Mouse (Mus musculus): ENCODE results near the gene Sardh.

The Sardh gene

DNA sequence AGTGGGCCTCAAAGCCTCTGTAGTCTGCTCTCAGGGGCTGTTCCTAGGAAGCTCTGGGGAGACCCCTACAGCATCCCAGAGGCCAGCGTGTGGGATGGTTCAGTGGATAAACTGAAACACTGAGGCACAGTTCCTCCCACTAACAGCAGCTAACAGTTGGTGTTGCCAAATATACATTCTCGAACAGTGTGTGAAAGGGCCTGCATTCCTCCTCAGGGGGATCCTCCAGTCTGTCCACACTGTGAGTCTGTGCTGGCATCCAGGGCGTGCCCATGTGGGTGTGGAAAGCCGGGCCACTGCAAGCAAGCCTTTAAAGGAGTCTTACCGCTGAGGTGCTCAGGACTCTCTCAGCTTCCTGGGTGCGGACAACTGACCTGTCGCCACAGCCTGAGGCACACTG lies 21.6 kb downstream of the Sardh start:
- DNase-seq (ENCODE audit: low read depth, low spot score): no peak

DNA sequence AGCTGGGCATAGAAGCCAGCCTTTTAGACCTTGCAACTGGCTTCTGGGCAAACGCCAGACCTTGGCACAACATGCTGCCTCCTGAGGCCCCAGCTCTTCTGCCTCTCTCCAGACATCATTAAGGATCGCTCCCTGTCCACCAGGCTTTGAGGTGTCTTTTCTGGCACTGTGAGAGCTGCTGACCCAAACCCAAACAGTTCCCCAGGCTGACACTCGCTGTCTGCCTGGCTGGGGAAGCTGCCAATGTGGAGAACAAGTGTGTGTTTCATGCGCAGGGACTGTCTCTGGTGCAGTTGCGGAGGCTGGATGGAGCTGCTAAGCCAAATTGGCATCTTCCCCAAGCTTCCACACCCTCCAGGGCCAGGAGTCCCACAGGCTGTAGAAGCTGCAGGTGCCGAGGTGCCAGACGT lies 25.1 kb downstream of the Sardh start:
- DNase-seq (ENCODE audit: low read depth, low spot score): no peak

DNA sequence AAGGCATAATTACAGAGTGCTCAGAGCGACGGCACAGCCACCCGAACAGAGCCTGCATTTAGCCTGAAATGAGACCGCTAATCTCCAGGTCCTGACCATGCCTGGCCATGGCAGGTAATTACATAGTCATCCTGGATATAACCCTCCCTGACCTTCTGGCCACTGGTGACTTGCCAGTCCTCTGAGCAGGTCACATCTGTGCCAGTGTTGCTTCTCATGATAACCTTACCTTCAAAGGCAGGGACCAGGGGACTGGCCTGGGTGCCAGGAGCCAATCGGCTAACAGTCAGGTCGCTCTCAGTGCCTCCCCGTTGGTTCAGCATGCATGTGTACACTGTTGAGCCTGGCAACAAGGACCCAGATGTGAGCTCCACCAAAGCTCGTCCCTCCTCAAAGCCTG lies 29.6 kb downstream of the Sardh start:
- DNase-seq (ENCODE audit: low read depth, low spot score): no peak

DNA sequence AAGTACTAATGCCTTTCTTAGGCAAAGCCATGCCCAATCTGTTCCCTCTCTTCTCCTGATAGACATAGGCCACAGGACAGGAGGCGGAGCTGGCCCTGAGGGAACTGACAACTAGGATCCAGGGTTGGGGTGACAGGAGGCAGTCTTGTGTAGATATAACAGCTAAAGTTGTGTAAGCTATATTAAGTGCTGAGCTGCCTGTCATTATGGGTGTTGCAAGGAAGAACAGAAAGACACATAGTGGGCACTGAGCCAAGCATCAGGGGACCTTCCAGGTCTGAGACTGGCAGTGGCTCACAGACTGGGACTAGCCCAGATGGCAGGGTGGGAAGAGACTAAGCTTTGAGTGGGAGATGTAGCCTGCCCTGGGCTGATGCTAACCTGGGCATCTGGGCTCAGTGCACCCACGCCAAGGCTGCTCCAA lies 30.0 kb downstream of the Sardh start:
- DNase-seq (ENCODE audit: low read depth, low spot score): no peak

DNA sequence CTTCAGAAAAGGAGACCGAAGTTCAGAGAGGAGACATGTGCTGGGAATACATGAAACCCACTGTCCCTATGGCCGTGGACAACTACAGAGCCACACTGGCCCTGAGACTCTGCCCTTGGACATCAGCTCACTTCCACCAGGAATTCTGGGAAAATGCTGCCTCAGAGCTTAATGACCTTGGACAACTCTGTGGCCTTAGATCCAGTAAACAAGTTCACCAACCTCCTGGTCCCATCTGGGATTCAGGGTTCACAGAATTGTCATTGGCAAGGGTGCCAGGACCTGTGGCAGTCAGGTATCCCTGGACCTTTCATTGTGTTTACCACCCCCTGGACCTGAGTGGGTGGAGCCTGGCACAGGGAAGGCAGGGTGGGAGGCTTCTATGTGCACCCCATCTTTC lies 32.6 kb downstream of the Sardh start:
- DNase-seq (ENCODE audit: low read depth, low spot score): no peak

DNA sequence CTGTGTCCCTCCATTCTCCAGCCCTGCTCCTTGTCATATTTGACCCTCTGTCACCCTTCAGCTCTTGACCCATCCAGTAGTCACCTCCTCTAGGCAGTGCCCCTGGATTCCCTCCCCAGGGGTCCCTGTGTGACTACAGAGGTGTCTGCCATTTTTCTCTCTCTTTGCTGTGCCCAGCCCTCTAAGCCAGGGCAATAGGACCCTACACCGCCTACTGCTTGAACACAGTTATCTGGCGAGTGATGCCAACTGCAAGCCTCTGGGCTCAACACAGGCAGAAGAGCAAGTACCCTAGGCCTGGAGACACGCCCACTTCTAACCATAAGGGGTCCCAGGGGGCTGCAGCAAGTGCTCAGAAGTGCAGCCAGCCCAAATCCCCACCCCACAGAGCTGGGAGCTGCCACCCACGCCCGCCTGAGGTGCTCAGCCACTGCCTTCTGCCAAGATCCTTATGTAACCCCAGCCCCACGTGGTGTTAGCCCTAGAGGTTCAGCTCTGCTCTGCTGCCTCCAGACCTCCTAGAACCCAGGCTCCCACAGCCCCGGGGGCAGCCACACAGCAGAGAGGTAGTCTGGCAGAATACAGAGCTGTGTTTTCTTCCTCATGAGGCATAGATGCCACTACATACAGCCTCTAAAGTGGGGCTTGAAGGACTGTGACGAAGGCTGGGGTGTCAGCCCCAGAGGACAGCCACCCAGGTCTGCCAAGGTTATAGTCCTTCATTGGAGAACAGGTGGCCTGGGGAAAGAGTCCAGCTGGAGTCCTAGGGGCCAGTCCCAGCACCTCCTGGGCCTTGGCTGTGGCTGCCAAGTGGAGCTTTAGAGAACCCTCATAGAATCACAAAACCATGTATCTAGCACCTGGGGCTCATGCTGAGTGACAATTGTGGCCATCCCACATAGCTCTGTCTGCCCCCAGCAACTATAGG lies 35.9 kb downstream of the Sardh start:
- DNase-seq (ENCODE audit: low read depth, low spot score): no peak

DNA sequence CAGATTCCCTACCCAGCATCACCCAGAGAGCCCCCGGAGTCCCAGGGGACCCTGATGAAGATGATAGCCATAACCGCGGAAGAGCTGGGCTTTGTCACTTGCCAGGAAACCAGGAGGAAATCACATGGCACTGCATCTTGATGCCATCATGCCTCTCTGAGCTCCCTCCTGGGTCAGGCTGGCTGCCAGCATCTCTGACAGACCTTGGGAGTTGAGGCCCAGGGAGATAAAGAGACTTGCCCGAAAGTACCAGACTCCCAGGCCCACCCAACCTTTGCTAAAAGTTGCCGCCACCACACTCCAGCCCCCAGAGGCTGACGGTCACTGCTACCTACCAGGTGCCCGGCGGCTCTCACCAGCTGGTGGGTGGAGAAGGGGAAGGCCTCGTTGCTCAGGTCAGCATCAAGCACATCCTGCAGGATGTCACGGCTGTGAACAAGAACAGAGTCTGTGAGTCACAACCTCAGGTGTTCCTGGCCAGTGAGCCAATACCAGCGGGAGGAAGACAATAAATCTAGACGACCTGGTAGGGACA lies 37.4 kb downstream of the Sardh start:
- DNase-seq (ENCODE audit: low read depth, low spot score): no peak

DNA sequence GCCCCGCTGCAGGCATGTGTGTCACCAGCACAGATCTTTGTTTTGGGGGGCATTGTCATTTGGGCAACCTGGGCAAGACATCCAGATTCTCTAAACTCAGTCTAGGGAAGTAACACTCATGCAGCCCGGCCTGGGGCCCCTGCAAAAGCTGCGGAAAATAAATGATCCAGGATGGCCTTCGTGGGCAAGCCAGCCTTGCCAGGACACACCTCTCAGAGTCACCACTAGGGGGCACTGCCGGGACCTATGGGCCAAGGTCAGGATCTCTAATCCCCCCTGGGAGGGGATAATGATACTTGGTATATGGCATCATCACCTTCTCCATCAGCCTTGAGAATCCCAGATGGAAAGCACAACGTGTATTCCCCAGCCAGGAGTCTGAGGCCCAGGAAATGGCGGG lies 37.9 kb downstream of the Sardh start:
- DNase-seq (ENCODE audit: low read depth, low spot score): no peak

DNA sequence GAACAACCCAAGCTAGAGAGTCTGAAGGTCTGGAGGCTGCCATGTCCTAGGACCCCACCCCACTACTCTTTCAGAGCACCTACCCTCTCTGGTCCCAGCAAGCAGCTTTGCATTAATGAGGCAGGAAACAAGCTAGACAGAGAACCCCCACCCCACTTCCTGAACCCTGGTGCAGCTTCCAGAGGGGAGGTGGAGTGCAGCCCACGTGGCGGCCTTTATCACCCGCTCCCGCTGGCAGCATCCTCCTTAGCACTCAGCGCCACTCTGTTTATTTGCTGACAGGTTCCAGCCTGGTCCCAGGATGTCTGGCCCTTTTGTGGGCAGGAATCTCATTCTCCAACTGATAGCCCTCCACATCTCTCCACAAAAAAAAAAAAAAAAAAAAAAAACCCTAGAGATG lies 38.3 kb downstream of the Sardh start:
- no peak for DNase-seq (ENCODE audit: low read depth, low spot score)

DNA sequence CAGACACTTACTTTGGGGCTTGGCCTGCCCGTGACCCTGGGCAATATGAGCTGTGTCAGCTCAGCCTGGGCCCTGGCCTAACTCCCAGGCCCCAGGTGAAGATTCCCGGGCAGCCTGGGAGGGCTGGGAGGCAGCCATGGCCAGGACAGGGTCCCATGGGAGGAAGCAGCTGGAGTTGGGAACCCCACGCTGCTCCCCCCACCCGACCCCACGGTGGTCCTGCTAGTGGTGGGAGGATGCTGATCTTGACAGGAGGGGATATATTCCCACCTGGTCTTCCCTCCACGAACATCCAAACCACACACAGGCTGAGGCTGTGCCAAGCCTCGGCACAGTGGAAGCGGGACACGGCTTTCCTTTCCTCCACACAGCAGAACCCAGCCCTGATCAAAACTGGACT lies 38.8 kb downstream of the Sardh start:
- no peak for DNase-seq (ENCODE audit: low read depth, low spot score)

DNA sequence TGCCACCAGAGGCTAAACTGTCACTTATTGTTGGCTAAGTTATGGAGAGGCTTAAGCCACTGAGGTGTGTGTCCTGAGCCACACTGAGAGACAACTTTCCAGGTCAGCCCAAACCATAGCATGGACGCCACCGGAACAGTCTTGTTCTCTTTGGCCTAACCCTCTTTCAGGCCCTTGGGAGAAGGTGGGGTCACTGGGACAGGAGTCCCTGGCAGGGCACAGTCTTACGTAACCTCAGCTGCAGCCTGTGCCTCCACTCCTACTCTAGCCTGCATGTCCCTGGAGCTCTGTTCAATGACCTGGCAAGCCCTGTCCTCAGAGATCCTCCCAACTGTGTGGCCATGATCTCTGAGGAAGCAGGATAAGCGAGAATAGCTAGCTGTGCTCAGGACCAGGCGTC lies 41.0 kb downstream of the Sardh start:
- DNase-seq (ENCODE audit: low read depth, low spot score): no peak

DNA sequence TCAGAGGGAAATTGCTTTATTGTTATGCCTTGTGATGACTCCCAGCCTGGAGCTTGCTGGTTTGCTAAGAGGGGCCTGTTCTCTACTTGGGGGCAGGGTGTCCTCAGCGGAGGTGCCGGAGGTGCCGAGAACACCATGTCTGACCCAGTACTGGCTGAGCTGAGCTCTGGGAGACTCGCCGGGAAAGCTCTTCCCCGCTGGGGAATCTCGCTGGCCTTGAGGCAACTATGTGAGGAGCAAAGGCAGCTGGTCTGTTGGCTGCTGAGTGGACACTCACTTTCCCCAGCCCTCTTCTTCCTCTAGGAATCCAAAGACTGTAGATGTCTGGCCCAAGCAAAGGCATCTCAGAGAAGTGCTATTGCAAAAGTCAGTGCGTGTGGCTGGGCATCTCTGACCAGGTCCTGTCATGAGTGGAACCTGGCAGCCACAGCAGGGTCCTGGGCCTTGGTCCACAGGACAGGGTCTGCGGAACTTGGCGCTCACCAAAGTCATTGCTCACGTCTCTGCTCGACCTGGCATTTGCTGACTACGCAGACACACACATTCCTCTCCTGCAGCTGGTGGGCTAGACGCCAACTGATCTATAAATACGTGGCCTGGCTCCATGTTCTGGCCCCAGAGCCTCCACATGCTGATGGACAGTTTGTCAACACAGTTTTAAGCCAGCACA lies 41.9 kb downstream of the Sardh start:
- no peak for DNase-seq (ENCODE audit: low read depth, low spot score)

DNA sequence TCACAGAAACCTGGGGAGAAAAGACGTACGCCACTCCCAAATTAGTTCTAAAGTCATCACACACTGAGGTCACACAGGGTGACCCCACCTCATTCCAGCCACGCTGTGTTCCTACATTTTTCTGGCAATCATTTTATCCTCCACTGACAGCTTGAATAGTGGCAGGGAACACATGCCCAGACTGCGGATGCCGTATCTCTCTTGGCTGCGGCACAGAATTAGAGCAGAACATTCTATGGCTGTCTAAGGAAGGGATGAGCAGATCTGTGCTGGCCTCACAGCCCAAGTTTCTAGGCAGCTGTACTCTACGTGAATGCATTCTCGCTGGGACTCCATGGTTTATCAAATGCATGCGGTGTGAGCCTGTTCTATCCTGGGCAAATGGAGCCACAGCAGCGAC lies 42.5 kb downstream of the Sardh start:
- no peak for DNase-seq (ENCODE audit: low read depth, low spot score)

DNA sequence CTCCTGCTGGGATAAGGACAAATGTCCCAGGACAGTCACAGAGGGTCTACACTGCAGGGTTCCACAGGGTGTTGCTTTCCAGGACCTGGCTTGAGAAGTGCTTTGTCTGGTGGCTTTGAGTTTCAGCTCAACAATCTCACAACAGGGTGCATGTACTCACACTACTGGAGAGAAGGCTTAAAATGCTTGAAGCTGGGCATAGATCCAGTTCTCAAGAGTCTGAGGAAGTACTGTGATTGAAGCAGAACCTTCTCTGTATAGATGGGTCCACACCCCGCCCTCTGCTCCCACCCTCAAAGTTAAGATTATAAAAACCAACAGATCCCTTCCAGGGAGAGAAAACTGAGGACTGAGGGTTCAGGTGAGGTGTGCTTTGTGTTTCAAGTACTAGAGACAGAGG lies 47.6 kb downstream of the Sardh start:
- DNase-seq (ENCODE audit: low read depth, low spot score): no peak

DNA sequence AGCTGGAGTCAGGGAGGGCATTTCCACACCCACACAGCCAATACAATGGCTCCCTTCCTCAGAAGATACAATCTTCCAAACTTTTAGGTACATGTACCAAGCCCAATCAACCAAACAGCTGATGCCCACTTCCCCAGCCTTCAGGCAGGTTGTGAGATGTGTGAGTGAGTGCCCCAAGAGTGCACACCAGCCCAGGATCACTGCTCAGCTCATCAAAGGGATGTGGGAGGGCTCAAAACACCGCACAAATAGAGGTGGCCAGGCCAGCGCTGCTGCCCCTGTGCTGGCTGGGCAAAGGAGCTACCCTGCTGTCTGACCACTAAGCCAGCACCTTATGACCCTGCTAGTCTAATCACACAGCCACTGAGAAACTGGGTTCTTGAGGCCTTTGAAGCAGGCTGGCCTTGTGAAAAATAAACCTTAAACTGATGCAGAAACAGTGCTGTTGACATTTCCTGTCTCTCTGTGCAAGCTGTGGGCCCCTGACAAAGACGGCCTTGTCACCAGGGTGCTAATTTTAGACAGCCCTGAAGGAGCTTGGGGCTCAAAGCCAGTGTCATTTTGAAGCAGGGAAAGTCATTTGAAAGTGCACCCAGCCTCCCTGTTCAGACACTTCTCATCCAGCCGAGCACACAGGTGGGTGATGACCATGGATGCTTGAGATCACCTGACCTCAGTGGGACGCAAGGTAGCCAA lies 49.4 kb downstream of the Sardh start:
- DNase-seq (ENCODE audit: low read depth, low spot score): no peak

DNA sequence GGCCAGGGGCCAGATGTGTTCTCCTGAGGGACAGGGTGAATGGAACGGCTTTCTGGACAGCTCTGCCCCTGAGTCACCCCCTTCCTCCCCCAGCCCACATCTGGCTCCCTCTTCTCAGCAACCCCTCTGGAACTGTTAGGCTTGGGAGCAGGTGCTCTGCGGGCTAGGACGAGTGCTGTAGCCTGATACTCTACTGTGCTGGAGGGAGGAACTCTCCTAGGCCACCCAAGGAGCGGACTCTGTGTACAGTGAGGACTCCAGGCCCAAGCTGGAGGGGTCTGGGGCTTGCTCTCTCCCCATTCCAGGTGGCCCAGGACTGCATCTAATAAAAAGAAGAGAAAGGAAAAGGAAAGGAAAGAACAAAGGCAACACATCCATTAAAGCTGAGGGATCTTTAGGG lies 58.1 kb downstream of the Sardh start:
- no peak for DNase-seq (ENCODE audit: low read depth, low spot score)

DNA sequence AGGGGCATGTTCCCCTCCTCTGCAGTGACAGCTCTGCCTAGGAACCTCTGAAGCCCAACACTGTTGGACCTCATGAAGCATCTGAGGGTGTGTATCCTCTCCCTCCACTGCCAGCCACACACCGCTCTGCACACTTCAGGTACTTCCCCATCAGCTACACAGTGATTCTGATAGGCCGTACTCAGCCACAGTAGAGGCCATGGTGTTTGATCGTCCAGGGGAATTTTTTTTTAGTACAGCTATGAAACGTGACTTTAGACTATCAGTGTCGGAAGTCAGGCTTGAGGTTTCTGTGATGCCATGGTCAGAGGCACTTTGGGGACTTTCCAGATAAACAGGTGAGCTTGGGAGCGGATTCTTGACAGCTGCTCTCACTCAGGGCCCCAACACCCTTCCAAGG lies 60.6 kb downstream of the Sardh start:
- no peak for DNase-seq (ENCODE audit: low read depth, low spot score)

DNA sequence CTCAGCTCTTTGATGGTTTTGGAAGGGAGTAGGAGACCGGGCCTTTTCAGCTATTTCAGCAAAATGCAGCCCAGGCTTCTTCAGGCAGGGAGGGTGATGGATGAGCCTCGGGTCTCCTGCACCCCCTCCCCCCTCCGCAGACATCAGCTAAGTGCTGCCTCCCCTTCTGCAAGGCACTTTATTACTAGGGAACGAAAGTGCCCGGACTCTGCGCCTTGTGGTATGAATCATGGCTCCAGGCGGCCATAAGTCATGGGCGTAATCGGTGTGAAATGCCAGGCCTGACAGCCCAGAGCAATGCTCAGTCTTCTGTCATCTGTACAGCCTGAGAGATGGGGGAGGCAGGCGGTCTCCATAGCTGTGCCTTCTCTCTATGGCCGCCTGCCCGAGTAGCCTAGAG lies 64.4 kb downstream of the Sardh start:
- no peak for DNase-seq (ENCODE audit: low read depth, low spot score)

DNA sequence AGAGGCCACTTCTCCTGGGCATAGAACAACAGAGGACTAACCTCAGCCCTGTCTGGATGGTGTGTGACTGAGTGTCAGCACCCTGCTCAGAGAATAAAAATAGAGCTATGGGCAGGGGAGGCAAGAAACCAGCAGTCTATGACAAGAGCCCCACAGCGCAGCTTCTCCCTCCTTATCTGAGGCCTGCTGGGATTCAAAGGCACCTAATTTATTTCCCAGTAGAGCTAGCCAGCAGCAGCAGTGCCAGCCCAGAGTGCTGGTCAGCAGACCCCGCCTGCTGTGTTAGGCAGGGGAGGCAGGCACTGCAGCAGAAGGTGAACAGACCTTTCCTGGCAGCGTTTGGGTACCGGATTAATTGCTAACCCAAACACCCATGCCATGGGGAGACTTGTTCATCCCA lies 66.2 kb downstream of the Sardh start:
- DNase-seq (ENCODE audit: low read depth, low spot score): no peak

DNA sequence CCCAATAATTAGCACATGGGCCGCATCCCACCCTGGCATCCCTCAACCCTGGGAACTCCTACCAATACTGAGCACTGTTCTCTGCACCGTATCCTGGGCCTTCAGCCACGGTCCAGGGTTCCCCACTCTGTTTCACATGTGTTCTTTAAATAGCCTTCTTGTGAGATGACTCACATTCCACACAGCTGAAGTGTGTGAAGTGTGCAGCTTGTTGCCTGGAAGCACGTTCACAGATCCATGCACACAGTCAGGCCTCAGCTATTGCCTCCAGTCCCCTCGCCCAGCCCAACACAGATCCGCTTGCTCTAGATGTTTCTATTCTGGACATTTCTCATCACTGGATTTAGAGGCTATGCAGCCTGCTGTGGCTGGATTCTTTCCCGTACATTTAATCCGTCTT lies 69.0 kb downstream of the Sardh start:
- no peak for DNase-seq (ENCODE audit: low read depth, low spot score)

DNA sequence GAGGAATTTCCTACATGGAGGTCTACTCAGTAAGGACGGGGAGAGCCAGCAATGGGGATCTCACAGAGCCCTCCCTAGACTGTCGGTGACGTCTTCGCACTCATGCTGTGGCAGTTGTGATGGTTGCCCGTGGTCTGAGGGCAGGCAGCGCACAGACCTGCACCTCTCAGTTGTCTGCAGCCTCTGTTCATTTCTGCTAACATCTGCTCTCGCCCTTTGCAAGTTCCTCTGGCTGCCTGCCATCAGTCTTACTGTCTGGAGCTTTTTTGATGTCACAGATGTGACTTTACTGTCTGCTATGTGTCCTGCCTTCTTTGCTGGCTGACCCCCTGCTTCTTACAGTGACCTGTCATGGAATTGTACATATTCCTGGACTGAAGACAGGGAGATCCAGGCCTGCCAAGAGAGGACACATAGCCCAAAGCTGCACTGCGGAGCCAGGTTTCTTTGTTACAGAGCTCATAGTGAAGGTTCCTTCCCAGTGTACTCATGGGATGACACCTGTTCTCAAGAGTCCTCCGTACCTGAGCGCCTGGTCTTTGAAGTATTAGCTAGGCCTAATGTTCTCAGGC lies 72.4 kb downstream of the Sardh start:
- no peak for DNase-seq (ENCODE audit: low read depth, low spot score)

DNA sequence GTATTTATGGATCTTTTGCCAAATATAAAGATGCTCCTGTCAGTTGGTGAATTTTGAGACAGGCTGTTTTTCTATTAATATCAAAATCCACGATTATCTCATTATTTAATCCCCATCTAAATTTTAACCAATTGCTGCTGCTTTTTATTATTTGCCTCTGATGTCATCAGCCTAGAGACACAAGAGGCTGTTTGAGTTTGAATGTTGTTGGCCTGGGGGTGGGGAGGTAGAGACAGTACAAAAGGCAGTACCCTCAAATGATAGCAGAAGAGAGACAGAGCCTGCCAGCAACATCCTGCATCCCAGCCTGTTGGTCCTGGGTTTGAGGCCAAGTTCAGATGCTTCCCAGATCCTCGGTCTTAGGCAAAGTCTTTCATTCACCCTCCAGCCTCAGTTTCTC lies 73.9 kb downstream of the Sardh start:
- no peak for DNase-seq (ENCODE audit: low read depth, low spot score)

Data from WW6 (cell line).